Mouse (Mus musculus): ENCODE measurements around the gene Smyd5. TPM values are rescaled to one million over a fixed set of nuclear protein-coding genes. Genes with fewer than 3 reads are reported as not detected.
A peak's percentile ranks its signal among the peaks of the same experiment; 100 is the strongest.
"Not testable (repeated sequence)": the region's sequence is repeated elsewhere in the genome, so short reads cannot be mapped to it uniquely, and the experiment has no call there.

Gene Smyd5
- polyA plus RNA-seq, 1 experiment from 2014 or later, result 81.8 TPM

DNA sequence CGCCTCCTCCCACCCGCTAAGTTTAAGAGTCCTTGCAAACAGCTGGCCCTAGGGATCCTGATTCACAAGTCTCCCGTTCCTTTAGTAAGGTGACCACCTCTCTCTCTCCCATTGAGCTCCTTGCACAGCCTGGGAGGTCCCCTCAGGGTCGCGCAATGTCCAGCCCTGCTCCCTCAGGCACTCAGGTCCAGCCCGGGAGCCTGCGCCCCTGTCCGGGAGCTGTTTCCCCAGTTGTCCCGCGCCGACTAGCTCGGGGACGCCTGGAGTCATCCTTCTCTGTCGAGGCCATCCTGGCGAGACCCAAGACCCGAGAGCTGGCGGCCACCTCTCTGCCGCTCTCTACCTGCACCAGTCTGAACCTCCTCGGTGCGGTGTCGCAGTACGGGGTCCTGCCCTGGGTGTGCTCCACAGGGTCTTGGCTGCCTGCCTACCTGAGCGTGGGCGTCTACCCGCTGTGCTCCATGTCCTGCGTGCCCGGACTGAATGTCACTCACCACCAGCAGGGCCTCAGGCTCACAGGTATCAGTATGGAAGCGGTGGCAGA, 7.9 kb upstream of the Smyd5 start, which contains the start of gene Noto:
Noto (plus strand) TSS at position 51 of the 544 bp plus-strand sequence.
- H3K27me3 ChIP-seq (ENCODE audit: insufficient read depth, poor library complexity, severe bottlenecking), result peaks cover 77% of the 10 kb centered on the region
- H3K27ac ChIP-seq, result no peak within 1 kb of the TSS
- WGBS, result 9% methylated on average over 28 of the region's 28 CpGs
- no peaks in the 10 kb centered on the region for H3K36me3 ChIP-seq
- H3K4me1 ChIP-seq, result peaks cover 6% of the 10 kb centered on the region
- H3K4me3 ChIP-seq, result peak within 1 kb of the TSS; percentile 42
- DNase-seq (ENCODE audit: low spot score), result no peak
- H3K9me3 ChIP-seq, result no peaks in the 10 kb centered on the region

DNA sequence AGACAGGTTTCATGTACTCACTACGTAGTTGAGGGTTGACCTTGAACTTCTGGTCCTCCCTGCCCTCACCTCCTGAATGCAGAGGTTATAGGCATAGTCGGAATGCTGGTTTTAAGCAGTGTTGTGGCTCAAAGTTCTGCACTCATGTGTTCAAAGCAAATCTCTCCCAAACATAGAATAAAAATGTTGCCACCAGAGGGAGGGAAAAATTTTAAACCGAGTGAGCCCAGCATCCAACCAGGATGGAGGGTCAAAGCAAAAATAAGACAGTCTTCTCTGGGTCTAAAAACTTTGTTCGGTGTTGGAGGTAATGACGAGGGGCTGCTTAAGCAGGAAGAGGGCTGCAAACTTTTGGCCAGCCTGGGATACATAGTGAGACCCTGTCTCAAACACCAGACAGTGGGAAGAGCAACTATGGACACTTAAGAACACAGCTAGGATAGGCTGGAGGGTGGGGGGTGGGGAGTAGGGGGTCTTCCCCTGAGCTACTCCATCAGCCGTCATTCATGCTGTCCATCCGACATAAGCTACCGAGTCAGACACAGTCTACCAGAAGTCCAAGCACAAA, 431 bp upstream of the Smyd5 start:
- H3K27ac ChIP-seq, result peak overlapping the region; percentile 95
- no peak for DNase-seq (ENCODE audit: low spot score)

DNA sequence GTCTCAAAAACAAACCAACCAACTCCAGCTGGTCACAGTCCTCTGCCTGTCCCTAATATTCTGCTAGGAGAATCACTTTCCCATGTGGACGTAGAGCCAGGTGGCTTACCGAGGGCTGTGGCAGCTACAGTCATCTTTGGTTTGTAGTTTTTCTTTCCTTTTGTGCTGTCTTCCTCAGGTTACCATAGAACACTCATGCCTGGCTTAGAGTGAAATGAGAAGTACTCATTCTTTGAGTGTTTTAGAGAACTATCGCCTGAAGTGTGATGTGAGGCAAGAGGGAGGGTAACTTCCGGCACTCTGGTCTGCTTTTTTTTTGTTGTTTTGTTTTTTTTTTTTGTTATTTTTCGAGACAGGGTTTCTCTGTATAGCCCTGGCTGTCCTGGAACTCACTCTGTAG, 2.1 kb downstream of the Smyd5 start:
- no peak for DNase-seq (ENCODE audit: low spot score)
- H3K4me1 ChIP-seq, result peaks cover 27% of the 10 kb centered on the region
- 85% methylated on average over 5 of the region's 5 CpGs for WGBS
- no peaks in the 10 kb centered on the region for H3K9me3 ChIP-seq
- H3K27me3 ChIP-seq (ENCODE audit: insufficient read depth, poor library complexity, severe bottlenecking), result peaks cover 6% of the 10 kb centered on the region; the same call in 1 of the 2 replicates
- H3K36me3 ChIP-seq, result peaks cover 12% of the 10 kb centered on the region
- no peak overlapping the region for H3K4me3 ChIP-seq
- H3K27ac ChIP-seq, result no peak overlapping the region

More for the DNA sequence above, 431 bp upstream of the Smyd5 start:
- H3K4me3 ChIP-seq, result peak overlapping the region; percentile 98
- WGBS, result 46% methylated on average over 8 of the region's 8 CpGs
- no peaks in the 10 kb centered on the region for H3K9me3 ChIP-seq
- H3K4me1 ChIP-seq, result peaks cover 22% of the 10 kb centered on the region
- peaks cover 26% of the 10 kb centered on the region; the same call in 1 of the 2 replicates for H3K27me3 ChIP-seq (ENCODE audit: insufficient read depth, poor library complexity, severe bottlenecking)
- H3K36me3 ChIP-seq, result no peaks in the 10 kb centered on the region

- Histone ChIP-seq H3K4me1 (peaks cover 34% of the 10 kb centered on the region), H3K9me3 (no peaks in the 10 kb centered on the region), H3K36me3 (peaks cover 35% of the 10 kb centered on the region), H3K27me3 (ENCODE audit: insufficient read depth, poor library complexity, severe bottlenecking) (no peaks in the 10 kb centered on the region), H3K27ac (no peak overlapping the region), H3K4me3 (no peak overlapping the region)
- 86% methylated on average over 1 of the region's 1 CpGs for WGBS
- no peak for DNase-seq (ENCODE audit: low spot score)
Measured at GRCm38 (mm10) chr6:85436204-85436603, 4.4 kb downstream of the Smyd5 start.

DNA sequence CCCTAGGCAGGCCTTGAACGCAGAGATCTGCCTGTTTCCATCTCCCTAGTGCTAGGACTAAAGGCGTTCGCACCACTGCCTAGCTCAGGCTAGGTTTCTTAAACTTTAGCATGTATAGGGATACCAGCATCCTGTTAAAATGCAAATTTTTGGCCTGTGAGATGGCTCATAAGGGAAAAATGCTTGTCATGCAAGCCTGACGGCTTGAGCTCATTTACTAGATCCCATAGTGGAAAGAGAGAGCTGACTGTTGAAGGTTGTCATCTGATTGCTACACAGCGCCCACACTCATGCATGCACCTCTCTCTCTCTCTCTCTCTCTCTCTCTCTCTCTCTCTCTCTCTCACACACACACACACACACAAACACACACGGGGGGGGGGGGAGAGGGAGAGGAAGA, 4.8 kb downstream of the Smyd5 start:
- WGBS, result 77% methylated on average over 5 of the region's 6 CpGs

DNA sequence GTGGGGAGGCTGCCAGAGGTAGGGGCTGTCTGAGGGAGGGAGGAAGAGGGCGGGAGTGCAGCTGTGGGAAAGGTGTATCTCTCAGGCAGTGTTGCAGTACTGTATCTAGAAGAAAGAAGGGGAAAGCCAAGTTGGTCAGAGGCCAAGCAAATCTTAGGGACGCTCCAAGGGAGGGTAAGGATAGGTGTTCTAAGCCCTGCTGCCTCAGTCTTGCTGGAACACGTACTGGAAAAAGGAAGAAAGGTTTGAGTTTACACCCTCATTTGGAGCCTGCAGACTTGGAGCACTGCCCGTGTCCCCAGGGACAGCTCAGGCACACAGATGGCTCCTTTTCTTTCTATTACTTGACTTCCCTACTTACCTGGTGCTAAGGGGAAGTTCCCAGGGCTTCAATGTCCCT, 9.4 kb downstream of the Smyd5 start:
- Histone ChIP-seq H3K27me3 (ENCODE audit: insufficient read depth, poor library complexity, severe bottlenecking) (no peaks in the 10 kb centered on the region), H3K4me1 (peaks cover 17% of the 10 kb centered on the region), H3K27ac (no peak overlapping the region), H3K4me3 (no peak overlapping the region), H3K36me3 (peaks cover 84% of the 10 kb centered on the region), H3K9me3 (no peaks in the 10 kb centered on the region)
- WGBS, result 93% methylated on average over 4 of the region's 4 CpGs
- no peak for DNase-seq (ENCODE audit: low spot score)

More for the DNA sequence above, 4.8 kb downstream of the Smyd5 start:
- Histone ChIP-seq H3K27ac (no peak overlapping the region), H3K9me3 (no peaks in the 10 kb centered on the region), H3K36me3 (peaks cover 39% of the 10 kb centered on the region), H3K4me1 (peaks cover 30% of the 10 kb centered on the region), H3K4me3 (no peak overlapping the region), H3K27me3 (ENCODE audit: insufficient read depth, poor library complexity, severe bottlenecking) (no peaks in the 10 kb centered on the region)
- no peak for DNase-seq (ENCODE audit: low spot score)

- Histone ChIP-seq H3K27ac (no peak overlapping the region), H3K4me1 (peaks cover 11% of the 10 kb centered on the region; the same call in 1 of the 2 replicates), H3K36me3 (peaks cover 89% of the 10 kb centered on the region), H3K27me3 (ENCODE audit: insufficient read depth, poor library complexity, severe bottlenecking) (no peaks in the 10 kb centered on the region), H3K4me3 (no peak overlapping the region), H3K9me3 (no peaks in the 10 kb centered on the region)
- WGBS, result 88% methylated on average over 3 of the region's 3 CpGs
- no peak for DNase-seq (ENCODE audit: low spot score)
Measured at GRCm38 (mm10) chr6:85443488-85444233, 11.9 kb downstream of the Smyd5 start.

GRCm38 (mm10) chr6:85444266-85444965, 12.6 kb downstream of the Smyd5 start:
- Histone ChIP-seq H3K27me3 (ENCODE audit: insufficient read depth, poor library complexity, severe bottlenecking) (no peaks in the 10 kb centered on the region), H3K4me3 (no peak overlapping the region), H3K36me3 (peaks cover 81% of the 10 kb centered on the region), H3K9me3 (no peaks in the 10 kb centered on the region), H3K27ac (no peak overlapping the region), H3K4me1 (peaks cover 11% of the 10 kb centered on the region; the same call in 1 of the 2 replicates)
- 80% methylated on average over 8 of the region's 8 CpGs for WGBS
- no peak for DNase-seq (ENCODE audit: low spot score)

DNA sequence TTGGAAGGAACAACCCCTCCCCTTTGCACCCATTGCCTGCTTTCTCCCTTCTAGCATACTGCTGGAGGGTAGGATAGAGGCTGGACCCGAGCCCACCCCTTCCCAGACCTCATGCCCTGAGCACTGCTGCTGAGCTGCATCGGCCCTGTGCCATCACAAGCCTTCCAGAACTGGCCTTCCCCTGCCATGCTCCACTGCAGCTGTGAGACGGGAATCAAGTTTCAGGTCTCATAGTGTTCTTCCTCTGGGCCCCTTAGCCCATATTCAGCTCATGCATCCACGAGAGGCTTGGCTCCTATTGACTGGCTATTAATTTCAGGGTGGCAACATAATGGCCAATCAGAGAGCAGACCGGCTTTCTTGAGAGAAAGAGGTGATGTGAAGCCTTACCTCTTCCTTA, 13.5 kb downstream of the Smyd5 start:
- 86% methylated on average over 5 of the region's 5 CpGs for WGBS
- no peak for DNase-seq (ENCODE audit: low spot score)
- Histone ChIP-seq H3K36me3 (peaks cover 72% of the 10 kb centered on the region), H3K4me1 (peaks cover 11% of the 10 kb centered on the region; the same call in 1 of the 2 replicates), H3K9me3 (no peaks in the 10 kb centered on the region), H3K27me3 (ENCODE audit: insufficient read depth, poor library complexity, severe bottlenecking) (no peaks in the 10 kb centered on the region), H3K27ac (no peak overlapping the region), H3K4me3 (no peak overlapping the region)

GRCm38 (mm10) chr6:85447351-85447750, 15.6 kb downstream of the Smyd5 start:
- Histone ChIP-seq H3K27ac (no peak overlapping the region), H3K27me3 (ENCODE audit: insufficient read depth, poor library complexity, severe bottlenecking) (no peaks in the 10 kb centered on the region), H3K36me3 (peaks cover 52% of the 10 kb centered on the region), H3K9me3 (no peaks in the 10 kb centered on the region), H3K4me1 (0 out of 2 replicates have a peak, but pooled peaks cover 11% of the 10 kb centered on the region), H3K4me3 (no peak overlapping the region)
- 84% methylated on average over 6 of the region's 6 CpGs for WGBS
- DNase-seq (ENCODE audit: low spot score), result no peak

GRCm38 (mm10) chr6:85450140-85450539, 18.4 kb downstream of the Smyd5 start:
- Histone ChIP-seq H3K4me1 (peaks cover 26% of the 10 kb centered on the region), H3K4me3 (peak overlapping the region; percentile 78), H3K36me3 (peaks cover 24% of the 10 kb centered on the region), H3K27ac (peak overlapping the region; percentile 97; the same call in 1 of the 2 replicates)
- not testable (repeated sequence) for DNase-seq (ENCODE audit: low spot score); H3K9me3 ChIP-seq; H3K27me3 ChIP-seq (ENCODE audit: insufficient read depth, poor library complexity, severe bottlenecking)
- 47% methylated on average over 1 of the region's 1 CpGs for WGBS

- DNase-seq (ENCODE audit: low spot score), result peak; percentile 99
- WGBS, result 2% methylated on average over 91 of the region's 96 CpGs
- H3K4me3 ChIP-seq, result peak within 1 kb of the TSS; percentile 78
- peak within 1 kb of the TSS; percentile 97 for H3K27ac ChIP-seq
- no peaks in the 10 kb centered on the region for H3K9me3 ChIP-seq
- no peaks in the 10 kb centered on the region for H3K27me3 ChIP-seq (ENCODE audit: insufficient read depth, poor library complexity, severe bottlenecking)
- peaks cover 18% of the 10 kb centered on the region for H3K36me3 ChIP-seq
- H3K4me1 ChIP-seq, result peaks cover 28% of the 10 kb centered on the region
Measured at GRCm38 (mm10) chr6:85450697-85451663, 19.2 kb downstream of the Smyd5 start, which contains the start of gene Cct7. TSS of gene Cct7 (plus strand) at chr6:85451514.

Measured in heart, embryonic 10.5 days (tissue).